ENCODE assay signal across 9 mouse cellular contexts in genomic region chr2:23092216-23092615, GRCm38 (mm10). TPM values are rescaled to one million over a fixed set of nuclear protein-coding genes. Genes with fewer than 3 reads are reported as not detected.
DNase-seq lines count a peak whose midpoint lies in the region; ATAC-seq and TF ChIP-seq lines count a peak whose summit lies in the region.
"Had no signal": no experiment of that assay in that cellular context is flagged by ENCODE, and none has a peak within 500 bp of the region (broad histone marks: within the 10 kb centered on the region; RNA-seq: fewer than 3 reads in every experiment).

No protein-coding gene starts in this region.

- no peak overlapping the region for H3K9ac ChIP-seq in ES-E14 (ENCODE audit: insufficient read depth, low read depth, low read length, poor library complexity, severe bottlenecking)
- H3K9ac ChIP-seq: heart, embryonic 15.5 days had no signal

- peak; percentile 59 for TF ChIP-seq CTCF in bone marrow macrophage, adult 2 months (IDR thresholded peaks at IDR 0.05; ENCODE audit: low read depth, low read length)

- ATAC-seq in hematopoietic stem cell, adult 5-6 weeks (replicated peaks in 1 of 2; ENCODE audit: insufficient read depth in 1 of 2, low FRiP score in 2 of 2, low TSS enrichment in 1 of 2, low read depth in 1 of 2, poor library complexity in 2 of 2, severe bottlenecking in 2 of 2), result peak; percentile 56 to 72; a peak in 2 of 4 replicates

- no peak for TF ChIP-seq POLR2A in bone marrow macrophage, adult 2 months (IDR thresholded peaks at IDR 0.05; ENCODE audit: borderline replicate concordance, low read depth, low read length)

- peaks cover 6% of the 10 kb centered on the region; the same call in 1 of the 2 replicates for H3K36me3 ChIP-seq in ES-E14 (ENCODE audit: control insufficient read depth, insufficient read depth, low read length, poor library complexity, severe bottlenecking)

- in situ Hi-C loops in ES-E14 (cut with MboI; ENCODE audit: low sequenced_read_pairs in 2 of 2, unreplicated experiment in 2 of 2), result no loop called here

- no peak overlapping the region for H3K4me3 ChIP-seq in ES-E14 (ENCODE audit: insufficient read depth in 1 of 2, low read depth in 1 of 2, low read length in 2 of 2, poor library complexity in 1 of 2, severe bottlenecking in 1 of 2)
- H3K4me3 ChIP-seq in bone marrow macrophage, adult 2 months (ENCODE audit: insufficient read depth, low read length), result no peak overlapping the region
- H3K4me3 ChIP-seq: heart, embryonic 15.5 days; myocyte had no signal

- no peaks in the 10 kb centered on the region for H3K9me3 ChIP-seq in ES-E14 (ENCODE audit: control insufficient read depth, insufficient read depth, low read depth, low read length)
- H3K9me3 ChIP-seq: heart, embryonic 15.5 days had no signal

- no peaks in the 10 kb centered on the region for H3K4me1 ChIP-seq in ES-E14 (ENCODE audit: control insufficient read depth in 2 of 2, insufficient read depth in 2 of 2, low read length in 2 of 2, poor library complexity in 1 of 2)
- H3K4me1 ChIP-seq in bone marrow macrophage, adult 2 months (ENCODE audit: control insufficient read depth, insufficient read depth, low read length), result peaks cover 7% of the 10 kb centered on the region
- H3K4me1 ChIP-seq: heart, embryonic 15.5 days had no signal

- H3K27ac ChIP-seq in ES-E14 (ENCODE audit: insufficient read depth, low read depth, low read length, poor library complexity, severe bottlenecking), result no peak overlapping the region
- no peak overlapping the region for H3K27ac ChIP-seq in bone marrow macrophage, adult 2 months (ENCODE audit: insufficient read depth, low read depth, low read length)
- H3K27ac ChIP-seq: heart, embryonic 15.5 days had no signal

- peak; percentile 12 for DNase-seq in layer of hippocampus, adult 11-12 months (ENCODE audit: low spot score)
- DNase-seq in layer of hippocampus, adult 9-11 months, result no peak
- DNase-seq in ES-E14 (ENCODE audit: low read depth, low spot score), result peak; percentile 48
- peak; percentile 26 to 55 for DNase-seq in natural killer cell, adult 2 months (ENCODE audit: low spot score in 2 of 2)
- no peak for DNase-seq in urinary bladder, adult 18-20 months (ENCODE audit: low spot score in 2 of 2)

TF ChIP-seq in ES-E14, 5 proteins besides CTCF, POLR2A, EP300 and RAD21:
- no peak for TF ChIP-seq HCFC1 (IDR thresholded peaks at IDR 0.05; ENCODE audit: borderline replicate concordance, insufficient read depth, low read length)
- TF ChIP-seq MAFK (IDR thresholded peaks at IDR 0.05; ENCODE audit: insufficient read depth, low read depth, low read length), result no peak
- TF ChIP-seq ZC3H11A (IDR thresholded peaks at IDR 0.05; ENCODE audit: borderline replicate concordance, low read depth, low read length), result peak; percentile 26; the same call in 1 of the 2 replicates
- no peak for TF ChIP-seq ZNF384 (IDR thresholded peaks at IDR 0.05; ENCODE audit: low read depth, low read length)
- no peak for TF ChIP-seq CHD2 (IDR thresholded peaks at IDR 0.05; ENCODE audit: low read depth, low read length)

RNA-seq across cellular contexts. Expression of gene Acbd5, which starts 24.2 kb away (rescaled TPM):
- total RNA-seq in ES-E14 (2012; rRNA removed), result 27.2 and 31.7 TPM in 2 replicates
- polyA plus RNA-seq in bone marrow macrophage, adult 2 months (2012; ENCODE audit: insufficient read depth, insufficient read length, missing spikeins), result 69.1 and 71.5 TPM in 2 replicates
- 36.1 and 43.0 TPM in 2 replicates for total RNA-seq in hematopoietic stem cell, adult 5-6 weeks (2017)

RNA-seq across cellular contexts. Expression of gene Abi1, which starts 52.2 kb away (rescaled TPM):
- 42.6 and 49.3 TPM in 2 replicates for total RNA-seq in ES-E14 (2012; rRNA removed)
- 244 and 268 TPM in 2 replicates for polyA plus RNA-seq in bone marrow macrophage, adult 2 months (2012; ENCODE audit: insufficient read depth, insufficient read length, missing spikeins)
- 123 and 125 TPM in 2 replicates for total RNA-seq in hematopoietic stem cell, adult 5-6 weeks (2017)

Comparison
In these comparisons a context has a peak if more than half of its experiments do, and no peak if none do; other contexts are left out.
1. DNase-seq: peak in layer of hippocampus, adult 11-12 months (single experiment), ES-E14 (single experiment) and natural killer cell, adult 2 months (2 of 2); none in layer of hippocampus, adult 9-11 months (single experiment) and urinary bladder, adult 18-20 months (0 of 2).